Comparison of ENCODE assay signal across 8 mouse cellular contexts in the genomic region with DNA sequence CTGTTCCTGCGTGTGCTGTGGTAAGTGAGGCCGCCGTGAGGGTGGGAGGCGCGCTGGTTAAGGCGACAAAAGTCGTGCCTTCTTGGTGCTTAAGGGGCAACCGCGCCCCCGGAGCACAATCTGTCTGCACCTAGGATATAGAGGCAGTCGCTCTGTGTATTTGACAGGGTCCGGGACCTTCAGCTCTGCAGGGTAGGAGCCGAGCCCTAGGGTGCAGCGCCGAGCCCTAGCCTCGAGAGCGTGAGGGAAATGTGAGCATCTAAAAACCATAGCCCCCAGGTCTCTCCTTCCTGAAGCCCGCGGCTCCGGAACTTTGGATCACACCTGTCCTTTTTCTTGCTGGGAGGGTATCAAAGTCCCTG. TPM values are rescaled to one million over a fixed set of nuclear protein-coding genes. Genes with fewer than 3 reads are reported as not detected.
DNase-seq lines count a peak whose midpoint lies in the region; ATAC-seq and TF ChIP-seq lines count a peak whose summit lies in the region.

No protein-coding gene starts in this region.

- peak overlapping the region; percentile 78 for H3K9ac ChIP-seq in liver, adult 2 months (ENCODE audit: low read depth, low read length)
- peak overlapping the region; percentile 78 for H3K9ac ChIP-seq in embryonic facial prominence, embryonic 13.5 days
- H3K9ac ChIP-seq in limb, embryonic 11.5 days (ENCODE audit: low read length), result peak overlapping the region; percentile 67
- H3K9ac ChIP-seq in neural tube, embryonic 12.5 days, result peak overlapping the region; percentile 75

- 1% methylated on average over 20 of the region's 20 CpGs for WGBS in liver, adult 2 months
- under 1% methylated on average over 20 of the region's 20 CpGs for WGBS in embryonic facial prominence, embryonic 13.5 days
- WGBS in limb, embryonic 11.5 days, result under 1% methylated on average over 20 of the region's 20 CpGs
- WGBS in neural tube, embryonic 12.5 days, result under 1% methylated on average over 20 of the region's 20 CpGs

- no peaks in the 10 kb centered on the region for H3K9me3 ChIP-seq in embryonic facial prominence, embryonic 13.5 days
- H3K9me3 ChIP-seq in limb, embryonic 11.5 days (ENCODE audit: control insufficient read depth, low read length), result no peaks in the 10 kb centered on the region
- H3K9me3 ChIP-seq in neural tube, embryonic 12.5 days, result no peaks in the 10 kb centered on the region

- intact Hi-C loops in gastrocnemius, postnatal 14 days (cut with DNase I; ENCODE audit: low total_unique reads), result no loop called here

- H3K27me3 ChIP-seq in liver, adult 2 months (ENCODE audit: control insufficient read depth, insufficient read depth, low read length), result no peaks in the 10 kb centered on the region
- H3K27me3 ChIP-seq in embryonic facial prominence, embryonic 13.5 days, result 0 out of 2 replicates have a peak, but pooled peaks cover 3% of the 10 kb centered on the region
- H3K27me3 ChIP-seq in limb, embryonic 11.5 days (ENCODE audit: control insufficient read depth, insufficient read depth, low read length), result no peaks in the 10 kb centered on the region
- no peaks in the 10 kb centered on the region for H3K27me3 ChIP-seq in neural tube, embryonic 12.5 days (replicated peaks)

- H3K4me3 ChIP-seq in liver, adult 2 months (ENCODE audit: insufficient read depth, low read depth, low read length), result peak overlapping the region; percentile 72
- H3K4me3 ChIP-seq in embryonic facial prominence, embryonic 13.5 days, result peak overlapping the region; percentile 73
- peak overlapping the region; percentile 70 for H3K4me3 ChIP-seq in limb, embryonic 11.5 days (ENCODE audit: low read depth, low read length)
- peak overlapping the region; percentile 73 for H3K4me3 ChIP-seq in neural tube, embryonic 12.5 days

- no peak for TF ChIP-seq POLR2A in liver, adult 2 months (IDR thresholded peaks at IDR 0.05; ENCODE audit: extremely low read depth, insufficient read depth, low read length)

- no peak for TF ChIP-seq CTCF in liver, adult 2 months (IDR thresholded peaks at IDR 0.05; ENCODE audit: low read depth, low read length)

- no peak for ATAC-seq in embryonic facial prominence, embryonic 13.5 days (ENCODE audit: insufficient number of reproducible peaks, insufficient read depth, low FRiP score, low TSS enrichment, low read depth)
- peak; percentile 63; the same call in 1 of the 2 replicates for ATAC-seq in limb, embryonic 11.5 days (ENCODE audit: insufficient number of reproducible peaks, low FRiP score, low TSS enrichment, low read depth)
- no peak; the same call in 1 of the 2 replicates for ATAC-seq in neural tube, embryonic 12.5 days (ENCODE audit: low FRiP score, low read depth)

- H3K4me1 ChIP-seq in liver, adult 2 months (ENCODE audit: control insufficient read depth, insufficient read depth, low read length), result no peaks in the 10 kb centered on the region; the same call in 1 of the 2 replicates
- peaks cover 16% of the 10 kb centered on the region; the same call in 1 of the 2 replicates for H3K4me1 ChIP-seq in embryonic facial prominence, embryonic 13.5 days
- H3K4me1 ChIP-seq in limb, embryonic 11.5 days (ENCODE audit: control insufficient read depth, insufficient read depth, low read length), result peaks cover 2% of the 10 kb centered on the region; the same call in 1 of the 2 replicates
- H3K4me1 ChIP-seq in neural tube, embryonic 12.5 days, result peaks cover 18% of the 10 kb centered on the region

- H3K4me2 ChIP-seq in embryonic facial prominence, embryonic 13.5 days, result peak overlapping the region; percentile 91
- peak overlapping the region; percentile 91 for H3K4me2 ChIP-seq in limb, embryonic 11.5 days (ENCODE audit: low read depth, severe bottlenecking)
- peak overlapping the region; percentile 90 for H3K4me2 ChIP-seq in neural tube, embryonic 12.5 days (replicated peaks)

- no peaks in the 10 kb centered on the region for H3K36me3 ChIP-seq in liver, adult 2 months (ENCODE audit: control insufficient read depth, insufficient read depth, low read length)
- H3K36me3 ChIP-seq in embryonic facial prominence, embryonic 13.5 days, result peaks cover 22% of the 10 kb centered on the region
- no peaks in the 10 kb centered on the region for H3K36me3 ChIP-seq in limb, embryonic 11.5 days (ENCODE audit: control insufficient read depth, insufficient read depth, low read length)
- H3K36me3 ChIP-seq in neural tube, embryonic 12.5 days, result peaks cover 23% of the 10 kb centered on the region

- peak overlapping the region; percentile 22; the same call in 1 of the 2 replicates for H3K27ac ChIP-seq in liver, adult 2 months (replicated peaks; ENCODE audit: insufficient read depth, low read depth, low read length)
- H3K27ac ChIP-seq in embryonic facial prominence, embryonic 13.5 days, result no peak overlapping the region
- H3K27ac ChIP-seq in limb, embryonic 11.5 days (replicated peaks; ENCODE audit: low read depth, low read length), result no peak overlapping the region
- no peak overlapping the region for H3K27ac ChIP-seq in neural tube, embryonic 12.5 days

- H3K79me2 ChIP-seq in liver, adult 2 months (ENCODE audit: control insufficient read depth, insufficient read depth, low read length), result no peaks in the 10 kb centered on the region

- no peak for DNase-seq in liver, adult 2 months (ENCODE audit: extremely low read depth, low read depth, low spot score)
- no peak for DNase-seq in liver
- DNase-seq in limb, embryonic 11.5 days (ENCODE audit: low spot score), result no peak
- DNase-seq in gastrocnemius, postnatal 14 days, result no peak
- DNase-seq in right cerebral cortex, postnatal 36 days (ENCODE audit: low spot score in 2 of 2), result no peak
- DNase-seq in thymus, postnatal 25 days, result no peak

RNA-seq across cellular contexts. Expression of a gene that starts 0.4 kb away (rescaled TPM):
- total RNA-seq in liver, adult 2 months (2014; rRNA removed), result 12.4 TPM in 2 replicates
- polyA plus RNA-seq in liver, adult 2 months (2012; rRNA removed), result 14.9 and 17.4 TPM in 2 replicates
- polyA plus RNA-seq in embryonic facial prominence, embryonic 13.5 days (2015; fragmentation: Nextera tagmentation; extraction: Ambion mirVana), result 9.7 and 12.4 TPM in 2 replicates
- 9.2 and 9.4 TPM in 2 replicates for polyA plus RNA-seq in limb, embryonic 11.5 days (2014; fragmentation: Nextera tagmentation; extraction: Ambion mirVana)
- 14.8 and 16.3 TPM in 2 replicates for polyA plus RNA-seq in neural tube, embryonic 12.5 days (2016; fragmentation: Nextera tagmentation; extraction: Ambion mirVana)
- 1 to 10 TPM; 3.7 to 5.3 TPM for total RNA-seq in gastrocnemius, postnatal 14 days (2021)
